Mouse (Mus musculus) megakaryocyte progenitor cell, adult 5-6 weeks (primary cell): ENCODE measurements around the gene Intu. TPM values are rescaled to one million over a fixed set of nuclear protein-coding genes. Genes with fewer than 3 reads are reported as not detected.

ENCODE experiments used
- ATAC-seq: replicated peaks from 2 replicates; pipeline ENCODE4 v1.8.0; 2016; ENCODE audit warnings: mild to moderate bottlenecking, moderate TSS enrichment, inconsistent platforms; ENCODE audit not compliant: poor library complexity
- total RNA-seq, 2 experiments: library from RNA; stranded (forward) in 1 of 2; stranded (reverse) in 1 of 2; fragments of 157-497, 149-512 nt in 1 of 2; fragments of 200-1000 nt in 1 of 2; gene quantifications; 2 replicates each; pipeline versions ENCODE4 v1.2.3 to v1.2.4; 2015 to 2017

The Intu gene
- total RNA-seq, 2 experiments from 2014 or later, result 2.5 to 3.7 TPM

- ATAC-seq, result no peak
Measured at GRCm38 (mm10) chr3:40678856-40679255, 147.8 kb downstream of the Intu start.

GRCm38 (mm10) chr3:40682404-40682803, 151.3 kb downstream of the Intu start:
- ATAC-seq, result no peak

GRCm38 (mm10) chr3:40683171-40683570, 152.1 kb downstream of the Intu start:
- no peak for ATAC-seq

GRCm38 (mm10) chr3:40685855-40686515, 154.9 kb downstream of the Intu start:
- ATAC-seq, result no peak

GRCm38 (mm10) chr3:40686836-40687235, 155.8 kb downstream of the Intu start:
- no peak for ATAC-seq

GRCm38 (mm10) chr3:40687588-40687987, 156.5 kb downstream of the Intu start:
- ATAC-seq, result peak; percentile 55; the same call in 1 of the 2 replicates

- ATAC-seq, result no peak
Measured at GRCm38 (mm10) chr3:40691566-40691965, 160.5 kb downstream of the Intu start.

GRCm38 (mm10) chr3:40693435-40693834, 162.3 kb downstream of the Intu start:
- ATAC-seq, result no peak

- ATAC-seq, result no peak
Measured at GRCm38 (mm10) chr3:40693960-40694359, 162.9 kb downstream of the Intu start.

- ATAC-seq, result peak; percentile 92
Measured at GRCm38 (mm10) chr3:40694438-40694837, 163.4 kb downstream of the Intu start.

- 0 out of 2 replicates have a peak, but pooled peaks have one; percentile 3 for ATAC-seq
Measured at GRCm38 (mm10) chr3:40695162-40695561, 164.1 kb downstream of the Intu start.

GRCm38 (mm10) chr3:40698834-40699233, 167.7 kb downstream of the Intu start:
- ATAC-seq, result peak; percentile 61

GRCm38 (mm10) chr3:40704816-40705430, 173.8 kb downstream of the Intu start:
- peak; percentile 92 for ATAC-seq

GRCm38 (mm10) chr3:40708655-40709054, 177.6 kb downstream of the Intu start, which contains the start of gene Slc25a31:
Gene Slc25a31 (plus strand): TSS chr3:40708855.
- ATAC-seq, result no peak

- ATAC-seq, result no peak
Measured at GRCm38 (mm10) chr3:40716056-40716455, 185.0 kb downstream of the Intu start.

- no peak for ATAC-seq
Measured at GRCm38 (mm10) chr3:40719022-40719421, 187.9 kb downstream of the Intu start.

- no peak for ATAC-seq
Measured at GRCm38 (mm10) chr3:40738381-40738912, 207.4 kb downstream of the Intu start.

GRCm38 (mm10) chr3:40744024-40744835, 213.1 kb downstream of the Intu start, which contains the start of gene Hspa4l:
Gene Hspa4l (plus strand): TSS chr3:40744495.
- peak; percentile 35 for ATAC-seq

GRCm38 (mm10) chr3:40744836-40745660, 214.0 kb downstream of the Intu start:
- ATAC-seq, result peak; percentile 72
